Mouse (Mus musculus) adrenal gland, adult (tissue): Measurements from ENCODE around the gene Ralgps2.

Experiments used
- DNase-seq, 2 experiments: peaks; one replicate each; pipeline ENCODE4 v3.0.0; 2022 to 2023; ENCODE audit warnings: low spot score in 1 of 2; ENCODE audit not compliant: inconsistent age in 2 of 2

Gene Ralgps2

GRCm38 (mm10) chr1:156955926-156956760 lies 16.7 kb upstream of the Ralgps2 start:
- DNase-seq = no peak

- DNase-seq = no peak
Observed at GRCm38 (mm10) chr1:156954216-156954615, 14.8 kb upstream of the Ralgps2 start.

- no peak for DNase-seq
Observed at GRCm38 (mm10) chr1:156950354-156950753, 10.9 kb upstream of the Ralgps2 start.

- peak in 1 of 2 experiments; percentile 37 for DNase-seq
Observed at GRCm38 (mm10) chr1:156940584-156940983, 1.2 kb upstream of the Ralgps2 start.

GRCm38 (mm10) chr1:156940142-156940522 lies 706 bp upstream of the Ralgps2 start:
- DNase-seq = no peak

- peak; percentile 75 to 86 for DNase-seq
Observed at GRCm38 (mm10) chr1:156938705-156939242, 652 bp downstream of the Ralgps2 start.

- no peak for DNase-seq
Observed at GRCm38 (mm10) chr1:156937436-156937835, 2.0 kb downstream of the Ralgps2 start.

- no peak for DNase-seq
Observed at GRCm38 (mm10) chr1:156933712-156934111, 5.7 kb downstream of the Ralgps2 start.

- peak in 1 of 2 experiments; percentile 34 for DNase-seq
Observed at GRCm38 (mm10) chr1:156932036-156932774, 7.2 kb downstream of the Ralgps2 start.

GRCm38 (mm10) chr1:156931106-156931870 lies 8.1 kb downstream of the Ralgps2 start:
- peak in 1 of 2 experiments; percentile 27 for DNase-seq

- no peak for DNase-seq
Observed at GRCm38 (mm10) chr1:156930263-156930662, 9.2 kb downstream of the Ralgps2 start.

GRCm38 (mm10) chr1:156928255-156928654 lies 11.2 kb downstream of the Ralgps2 start:
- DNase-seq = no peak

- no peak for DNase-seq
Observed at GRCm38 (mm10) chr1:156923511-156923910, 15.9 kb downstream of the Ralgps2 start.

GRCm38 (mm10) chr1:156922921-156923320 lies 16.5 kb downstream of the Ralgps2 start:
- no peak for DNase-seq

GRCm38 (mm10) chr1:156921290-156921994 lies 18.0 kb downstream of the Ralgps2 start:
- no peak for DNase-seq

- peak in 1 of 2 experiments; percentile 77 for DNase-seq
Observed at GRCm38 (mm10) chr1:156917460-156917859, 22.0 kb downstream of the Ralgps2 start.

GRCm38 (mm10) chr1:156916361-156916760 lies 23.1 kb downstream of the Ralgps2 start:
- DNase-seq = no peak

- no peak for DNase-seq
Observed at GRCm38 (mm10) chr1:156914942-156915341, 24.5 kb downstream of the Ralgps2 start.

GRCm38 (mm10) chr1:156913190-156913589 lies 26.2 kb downstream of the Ralgps2 start:
- DNase-seq = no peak

GRCm38 (mm10) chr1:156910948-156911347 lies 28.5 kb downstream of the Ralgps2 start:
- peak in 1 of 2 experiments; percentile 37 for DNase-seq
